Mouse (Mus musculus): ENCODE measurements around the gene Gm38431. TPM values are rescaled to one million over a fixed set of nuclear protein-coding genes. Genes with fewer than 3 reads are reported as not detected.

Gene Gm38431
- total and polyA plus RNA-seq, 3 experiments = 1.1 to 30.5 (median 9.8) TPM

GRCm38 (mm10) chr9:21095958-21096357 lies 4.2 kb upstream of the Gm38431 start:
- Histone ChIP-seq H3K4me1 (ENCODE audit: control insufficient read depth in 1 of 2, insufficient read depth in 2 of 2) (peaks cover 12 to 45% of the 10 kb centered on the region in 2 experiments), H3K9ac (ENCODE audit: insufficient read depth, low read depth) (no peak overlapping the region), H3K4me3 (replicated peaks in 1 of 3; ENCODE audit: low read depth in 2 of 3, low read length in 2 of 3, poor library complexity in 1 of 3) (no peak overlapping the region), H3K79me2 (replicated peaks; ENCODE audit: control insufficient read depth, extremely low read depth, insufficient read depth, poor library complexity, severe bottlenecking) (peaks cover 5% of the 10 kb centered on the region), H3K36me3 (replicated peaks in 1 of 2; ENCODE audit: control insufficient read depth in 1 of 2, insufficient read depth in 1 of 2, low read length in 1 of 2) (peaks cover 5 to 19% of the 10 kb centered on the region in 2 experiments), H3K4me2 (ENCODE audit: insufficient read depth, low read depth, poor library complexity, severe bottlenecking) (no peak overlapping the region), H3K9me3 (replicated peaks; ENCODE audit: low read length) (no peaks in the 10 kb centered on the region), H3K27ac (ENCODE audit: insufficient read depth, low read depth) (no peak overlapping the region), H3K27me3 (replicated peaks) (no peaks in the 10 kb centered on the region)
- dilution Hi-C loops (cut with MboI; ENCODE audit: extremely low pct_ligation_motif_present, extremely low pct_unique_long_range_greater_than_20kb, low sequenced_read_pairs) (no loop called here), in situ Hi-C loops (cut with MboI; ENCODE audit: low pct_ligation_motif_present, low pct_unique_long_range_greater_than_20kb, low sequenced_read_pairs) (no loop called here)
- no peak for DNase-seq (ENCODE audit: extremely low read depth)
- TF ChIP-seq RAD21 (IDR thresholded peaks at IDR 0.05; ENCODE audit: low read depth, low read length) = no peak
- no peak for TF ChIP-seq E2F4 (IDR thresholded peaks at IDR 0.05; ENCODE audit: insufficient replicate concordance, low read depth, low read length)
- TF ChIP-seq MAFK (IDR thresholded peaks at IDR 0.05; ENCODE audit: insufficient replicate concordance, low read length) = no peak
- no peak for TF ChIP-seq MEF2A (IDR thresholded peaks at IDR 0.05; ENCODE audit: borderline replicate concordance, low read depth, low read length)
- TF ChIP-seq BHLHE40 (IDR thresholded peaks at IDR 0.05; ENCODE audit: low read depth, low read length) = no peak
- TF ChIP-seq CHD2 (IDR thresholded peaks at IDR 0.05; ENCODE audit: low read length) = no peak
- no peak for TF ChIP-seq MAZ (IDR thresholded peaks at IDR 0.05; ENCODE audit: low read depth, low read length)
- TF ChIP-seq RCOR1 (conservative IDR thresholded peaks at IDR 0.05; ENCODE audit: low read depth, low read length) = no peak
- no peak for TF ChIP-seq CTCF (conservative IDR thresholded peaks at IDR 0.05 in 1 of 2, IDR thresholded peaks at IDR 0.05 in 1 of 2; ENCODE audit: low read depth in 2 of 2, low read length in 2 of 2)
- TF ChIP-seq ETS1 (conservative IDR thresholded peaks at IDR 0.05; ENCODE audit: low read depth, low read length) = no peak
- no peak for TF ChIP-seq KAT2A (IDR thresholded peaks at IDR 0.05; ENCODE audit: insufficient replicate concordance, low read length)
- TF ChIP-seq ZKSCAN1 (IDR thresholded peaks at IDR 0.05; ENCODE audit: borderline replicate concordance, low read depth, low read length) = no peak
- no peak for TF ChIP-seq PAX5 (IDR thresholded peaks at IDR 0.05; ENCODE audit: low read length)
- TF ChIP-seq MXI1 (IDR thresholded peaks at IDR 0.05; ENCODE audit: low read depth, low read length) = no peak
- TF ChIP-seq NELFE (IDR thresholded peaks at IDR 0.05; ENCODE audit: low read depth, low read length) = no peak

GRCm38 (mm10) chr9:21093423-21093822 lies 1.6 kb upstream of the Gm38431 start:
- H3K9me3 ChIP-seq (replicated peaks; ENCODE audit: low read length) = no peaks in the 10 kb centered on the region
- no peak overlapping the region for H3K4me2 ChIP-seq (ENCODE audit: insufficient read depth, low read depth, poor library complexity, severe bottlenecking)
- H3K27me3 ChIP-seq (replicated peaks) = no peaks in the 10 kb centered on the region
- no peak for DNase-seq (ENCODE audit: extremely low read depth)
- peaks cover 30% of the 10 kb centered on the region for H3K79me2 ChIP-seq (replicated peaks; ENCODE audit: control insufficient read depth, extremely low read depth, insufficient read depth, poor library complexity, severe bottlenecking)
- no peak overlapping the region for H3K9ac ChIP-seq (ENCODE audit: insufficient read depth, low read depth)
- TF ChIP-seq SMC3 (IDR thresholded peaks at IDR 0.05; ENCODE audit: low read depth, low read length) (no peak), RAD21 (IDR thresholded peaks at IDR 0.05; ENCODE audit: low read depth, low read length) (no peak), MAX (IDR thresholded peaks at IDR 0.05; ENCODE audit: low read length) (no peak), MAFK (IDR thresholded peaks at IDR 0.05; ENCODE audit: insufficient replicate concordance, low read length) (no peak), GABPA (IDR thresholded peaks at IDR 0.05; ENCODE audit: insufficient replicate concordance, low read depth, low read length) (no peak), ETS1 (conservative IDR thresholded peaks at IDR 0.05; ENCODE audit: low read depth, low read length) (no peak), CHD1 (IDR thresholded peaks at IDR 0.05; ENCODE audit: low read depth, low read length) (no peak), NRF1 (IDR thresholded peaks at IDR 0.05; ENCODE audit: low read depth, low read length) (no peak), MYC (IDR thresholded peaks at IDR 0.05; ENCODE audit: low read depth, low read length) (no peak)
- H3K27ac ChIP-seq (ENCODE audit: insufficient read depth, low read depth) = no peak overlapping the region
- dilution Hi-C loops (cut with MboI; ENCODE audit: extremely low pct_ligation_motif_present, extremely low pct_unique_long_range_greater_than_20kb, low sequenced_read_pairs) (no loop called here), in situ Hi-C loops (cut with MboI; ENCODE audit: low pct_ligation_motif_present, low pct_unique_long_range_greater_than_20kb, low sequenced_read_pairs) (loop anchor here (5.0 kb wide), 1 partner anchor 39 kb away; the partner anchor contains the start of gene Tyk2)
- no peak overlapping the region for H3K4me3 ChIP-seq (replicated peaks in 1 of 3; ENCODE audit: low read depth in 2 of 3, low read length in 2 of 3, poor library complexity in 1 of 3)
- peaks cover 27 to 44% of the 10 kb centered on the region in 2 experiments for H3K36me3 ChIP-seq (replicated peaks in 1 of 2; ENCODE audit: control insufficient read depth in 1 of 2, insufficient read depth in 1 of 2, low read length in 1 of 2)
- H3K4me1 ChIP-seq (ENCODE audit: control insufficient read depth in 1 of 2, insufficient read depth in 2 of 2) = peaks cover 16 to 46% of the 10 kb centered on the region in 2 experiments
